Mouse (Mus musculus) heart, adult 2 months (tissue): Measurements from ENCODE around the gene Btbd6. TPM values are rescaled to one million over a fixed set of nuclear protein-coding genes. Genes with fewer than 3 reads are reported as not detected.

ENCODE experiments used
- DNase-seq, 2 experiments: peaks; one replicate each; pipeline ENCODE4 v3.0.0; 2021
- H3K27ac ChIP-seq: fragments of 200-600 bp; 2 replicates; pipeline ENCODE4 v1.8.1; 2022
- H3K27me3 ChIP-seq: fragments of 200-500 bp; 2 replicates; pipeline ENCODE4 v1.6.1; 2012; ENCODE audit warnings: mild to moderate bottlenecking, low read length, inconsistent platforms, mixed read lengths; ENCODE audit not compliant: control insufficient read depth, insufficient read depth
- H3K36me3 ChIP-seq: fragments of 200-500 bp; 2 replicates; pipeline ENCODE4 v1.6.1; 2012; ENCODE audit warnings: low read length, inconsistent platforms; ENCODE audit not compliant: control insufficient read depth, insufficient read depth
- H3K4me1 ChIP-seq: fragments of 200-500 bp; 2 replicates; pipeline ENCODE4 v1.6.1; 2011; ENCODE audit warnings: low read length; ENCODE audit not compliant: control insufficient read depth, insufficient read depth
- H3K4me3 ChIP-seq: fragments of 200-600 bp; 2 replicates; pipeline ENCODE4 v1.8.1; 2022
- H3K79me2 ChIP-seq: fragments of 200-500 bp; replicated peaks from 2 replicates; pipeline ENCODE4 v1.6.1; 2012; ENCODE audit warnings: mild to moderate bottlenecking, inconsistent platforms, low read length, moderate library complexity, mixed read lengths; ENCODE audit not compliant: control insufficient read depth, insufficient read depth
- H3K9ac ChIP-seq: fragments of 200-500 bp; 2 replicates; pipeline ENCODE4 v1.6.1; 2012; ENCODE audit warnings: low read depth, mild to moderate bottlenecking, control low read depth, inconsistent platforms, low read length, mixed read lengths
- CTCF ChIP-seq: fragments of 200-600 bp; IDR thresholded peaks from 2 replicates; pipeline ENCODE4 v1.8.1; 2022; ENCODE audit warnings: antibody characterized with exemption, mild to moderate bottlenecking, moderate library complexity
- EP300 ChIP-seq: fragments of 200-500 bp; IDR thresholded peaks from 2 replicates; pipeline ENCODE4 v1.6.1; 2011; ENCODE audit warnings: low read depth, low read length, control low read depth; ENCODE audit not compliant: insufficient read depth
- POLR2A ChIP-seq: fragments of 200-500 bp; IDR thresholded peaks from 2 replicates; pipeline ENCODE4 v1.6.1; 2011; ENCODE audit warnings: mild to moderate bottlenecking, low read depth, low read length, control low read depth; ENCODE audit not compliant: insufficient read depth
- WGBS: fragments of 180-500 bp; shearing (Covaris S2); methylation state at CpG from one replicate; pipeline ENCODE4 v1.1.7; 2018; 5-methylcytosine and 5-hydroxymethylcytosine counted together
- intact Hi-C: fragments of 180-260 bp; cut with DNase I; formaldehyde crosslinking; loops from one replicate; pipeline ENCODE4 v1.15.1; 2025
- polyA plus RNA-seq: library from polyadenylated mRNA; depleted of rRNA; stranded (reverse); fragments of >200 nt; gene quantifications from 2 replicates; pipeline ENCODE4 v1.2.3, GENCODE M21; 2012
- total RNA-seq, 2 experiments: library from RNA; stranded (reverse); gene quantifications; 2 replicates each; pipeline ENCODE4 v1.2.3; 2021

Btbd6 gene
- total and polyA plus RNA-seq, 3 experiments = 21.8 to 27.4 (median 24.3) TPM

DNA sequence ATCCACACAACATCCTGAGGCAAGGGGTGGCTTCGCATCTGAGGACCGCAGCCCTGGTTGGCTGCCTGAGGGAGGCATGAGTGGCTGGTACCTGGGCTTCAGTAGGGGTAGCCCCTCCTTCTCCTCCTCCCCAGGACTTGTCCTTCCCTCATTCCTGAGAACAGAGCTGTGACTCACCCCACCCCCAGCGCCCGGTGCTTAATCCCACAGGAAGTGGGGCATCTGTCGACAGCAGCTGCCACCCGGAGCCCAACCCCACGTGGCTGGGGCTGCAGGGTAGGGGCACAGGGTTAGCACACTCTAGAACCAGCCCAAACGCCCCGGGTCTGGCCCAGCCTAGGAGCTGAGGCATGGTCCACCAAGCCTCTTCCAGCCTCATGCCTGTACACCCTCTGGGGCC, 38.4 kb upstream of the Btbd6 start:
- H3K4me1 ChIP-seq = peaks cover 6% of the 10 kb centered on the region
- H3K27me3 ChIP-seq = no peaks in the 10 kb centered on the region
- no peaks in the 10 kb centered on the region for H3K36me3 ChIP-seq
- TF ChIP-seq EP300 = no peak
- no peak for TF ChIP-seq CTCF
- TF ChIP-seq POLR2A = no peak
- intact Hi-C loops = no loop called here
- H3K79me2 ChIP-seq = no peaks in the 10 kb centered on the region
- no peak overlapping the region for H3K9ac ChIP-seq
- H3K27ac ChIP-seq = no peak overlapping the region
- 53% methylated on average over 9 of the region's 9 CpGs for WGBS
- DNase-seq = no peak
- no peak overlapping the region for H3K4me3 ChIP-seq

DNA sequence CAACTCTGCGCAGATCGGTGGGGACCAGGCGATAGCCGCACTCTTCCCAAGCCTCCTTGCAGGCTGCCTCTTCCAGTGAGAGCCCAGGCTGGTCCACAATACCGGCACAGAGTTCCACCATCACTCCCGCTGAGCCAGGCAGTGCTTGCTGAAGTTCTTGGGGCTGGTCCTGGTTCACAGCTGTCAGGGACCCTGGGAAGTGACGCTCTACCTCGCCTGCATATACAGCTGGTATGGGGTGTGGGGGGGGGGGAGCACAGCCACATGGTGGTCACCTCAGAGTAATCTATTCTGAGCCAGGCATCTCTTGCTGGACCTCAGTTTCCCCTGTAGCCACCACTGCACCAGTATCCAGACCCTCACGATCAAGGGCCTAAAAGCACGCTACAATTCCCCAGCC, 37.9 kb upstream of the Btbd6 start:
- no peaks in the 10 kb centered on the region for H3K27me3 ChIP-seq
- no peak for DNase-seq
- WGBS = 84% methylated on average over 10 of the region's 10 CpGs
- H3K36me3 ChIP-seq = no peaks in the 10 kb centered on the region
- no peak overlapping the region for H3K4me3 ChIP-seq
- intact Hi-C loops = no loop called here
- no peak for TF ChIP-seq CTCF
- no peak for TF ChIP-seq POLR2A
- TF ChIP-seq EP300 = no peak
- no peak overlapping the region for H3K27ac ChIP-seq
- peaks cover 6% of the 10 kb centered on the region for H3K4me1 ChIP-seq
- H3K79me2 ChIP-seq = no peaks in the 10 kb centered on the region
- H3K9ac ChIP-seq = no peak overlapping the region

DNA sequence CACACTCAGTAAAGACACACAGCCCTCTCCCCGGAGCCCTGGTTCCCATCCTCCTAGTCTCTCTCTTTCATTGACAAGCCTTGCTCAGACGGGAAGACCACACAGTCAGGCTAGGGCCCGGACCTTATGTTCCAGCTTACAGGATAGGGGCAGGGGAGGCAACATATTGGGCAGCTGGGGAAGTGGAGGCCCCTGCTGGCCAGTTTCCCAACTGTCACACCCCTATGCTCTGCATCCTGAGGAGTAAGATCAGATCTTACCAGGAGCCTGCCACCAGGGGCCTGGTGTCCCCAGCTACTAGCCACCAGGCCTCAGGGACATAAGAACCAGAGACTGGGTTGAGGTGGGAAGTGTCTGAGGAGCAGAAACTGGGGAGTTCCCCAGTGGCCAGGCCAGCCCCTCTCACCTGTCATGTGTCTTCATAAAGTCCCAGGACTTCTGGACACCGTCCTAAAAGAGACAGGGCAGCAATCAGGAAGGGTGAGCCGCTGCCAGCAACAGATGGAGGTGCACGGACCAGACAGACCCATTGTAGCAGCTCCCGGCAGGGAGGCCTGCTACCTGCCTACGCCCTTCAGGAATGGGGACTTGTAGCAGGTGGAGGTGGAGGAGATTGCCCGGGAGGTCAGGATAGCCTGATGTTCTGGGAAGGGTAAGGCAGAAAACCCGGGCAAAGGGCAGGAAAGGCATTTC, 37.3 kb upstream of the Btbd6 start:
- peaks cover 6% of the 10 kb centered on the region for H3K4me1 ChIP-seq
- H3K79me2 ChIP-seq = no peaks in the 10 kb centered on the region
- intact Hi-C loops = no loop called here
- no peak for DNase-seq
- H3K27ac ChIP-seq = no peak overlapping the region
- TF ChIP-seq CTCF (peak; percentile 54), POLR2A (no peak)
- H3K4me3 ChIP-seq = no peak overlapping the region
- 73% methylated on average over 10 of the region's 10 CpGs for WGBS
- no peak overlapping the region for H3K9ac ChIP-seq
- H3K36me3 ChIP-seq = no peaks in the 10 kb centered on the region
- no peaks in the 10 kb centered on the region for H3K27me3 ChIP-seq

DNA sequence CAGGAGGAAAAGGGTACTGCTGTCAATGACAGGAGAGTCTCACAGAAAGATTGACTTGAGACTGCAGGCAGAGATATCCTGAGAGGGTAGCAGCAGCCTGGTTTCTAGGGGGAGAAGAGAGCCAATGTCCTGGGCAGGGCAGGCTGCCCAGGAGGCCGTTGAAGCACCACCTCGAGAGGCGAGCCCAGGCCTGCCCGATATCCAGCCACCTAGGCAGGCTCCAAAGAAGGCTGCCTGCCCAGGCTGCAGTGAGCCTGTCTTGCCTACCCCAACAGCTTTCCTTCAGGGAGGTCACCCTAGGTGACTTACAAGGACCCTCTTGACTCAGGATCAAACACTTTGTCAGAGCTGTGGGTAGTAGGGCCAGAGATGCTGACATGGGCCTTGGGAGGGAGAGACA, 36.0 kb upstream of the Btbd6 start:
- intact Hi-C loops = no loop called here
- DNase-seq = no peak
- TF ChIP-seq EP300 (no peak), CTCF (no peak), POLR2A (no peak)
- WGBS = 64% methylated on average over 4 of the region's 4 CpGs
- H3K27ac ChIP-seq = no peak overlapping the region
- no peaks in the 10 kb centered on the region for H3K79me2 ChIP-seq
- no peak overlapping the region for H3K4me3 ChIP-seq
- peaks cover 6% of the 10 kb centered on the region for H3K4me1 ChIP-seq
- H3K36me3 ChIP-seq = no peaks in the 10 kb centered on the region
- H3K9ac ChIP-seq = no peak overlapping the region
- H3K27me3 ChIP-seq = no peaks in the 10 kb centered on the region

DNA sequence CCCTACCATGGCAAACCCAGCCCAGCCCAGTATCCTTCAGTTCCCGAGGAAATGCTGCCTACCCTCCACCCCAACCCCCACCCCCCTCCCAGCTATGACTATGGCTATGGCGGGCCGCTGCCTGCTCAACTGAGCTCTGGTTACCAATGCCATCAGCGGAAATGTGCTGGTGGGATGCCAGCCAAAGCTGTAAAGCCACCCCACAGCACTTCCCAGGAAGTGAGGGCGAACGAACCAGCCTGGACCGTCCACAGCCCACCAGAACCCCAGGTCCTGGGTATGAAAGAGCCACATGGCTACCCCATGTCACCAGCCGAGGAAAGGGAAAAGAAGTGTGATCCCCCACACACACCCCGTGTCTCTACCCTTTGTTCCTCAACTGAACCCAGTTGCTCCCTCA, 35.6 kb upstream of the Btbd6 start:
- H3K79me2 ChIP-seq = no peaks in the 10 kb centered on the region
- no peak overlapping the region for H3K4me3 ChIP-seq
- TF ChIP-seq POLR2A (no peak), EP300 (no peak), CTCF (no peak)
- no peak overlapping the region for H3K9ac ChIP-seq
- H3K27me3 ChIP-seq = no peaks in the 10 kb centered on the region
- intact Hi-C loops = no loop called here
- no peak for DNase-seq
- no peaks in the 10 kb centered on the region for H3K36me3 ChIP-seq
- WGBS = 81% methylated on average over 9 of the region's 9 CpGs
- H3K4me1 ChIP-seq = peaks cover 6% of the 10 kb centered on the region
- no peak overlapping the region for H3K27ac ChIP-seq

DNA sequence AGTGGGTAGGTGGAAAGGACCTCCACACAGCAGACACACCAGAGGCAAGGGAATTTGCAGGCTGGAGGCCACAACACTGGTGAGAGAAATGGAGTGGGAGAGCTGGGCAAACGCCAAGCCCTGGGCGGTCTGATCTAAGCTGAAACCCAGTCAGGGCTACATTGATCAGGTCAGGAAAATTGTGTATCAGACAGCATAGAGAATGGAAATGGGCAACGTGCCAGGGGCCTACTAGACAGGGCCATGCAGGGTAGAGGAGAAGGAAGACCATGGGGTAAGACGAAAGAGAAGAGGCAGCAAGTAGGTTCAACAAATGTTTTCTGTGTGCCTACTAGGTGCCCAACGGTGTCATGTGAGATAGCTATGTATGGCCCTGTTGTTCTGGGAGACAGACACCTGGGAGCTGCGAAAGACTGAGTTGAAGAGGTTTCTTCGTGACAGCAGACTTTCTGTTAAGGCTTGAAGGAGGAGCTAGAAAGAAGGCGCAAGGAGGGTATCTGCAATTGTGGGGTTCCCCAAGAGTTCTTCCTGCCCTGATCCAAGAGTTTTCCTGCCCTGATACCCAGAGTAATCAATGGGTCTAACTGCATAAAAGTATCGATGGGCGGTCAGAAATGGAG, 35.0 kb upstream of the Btbd6 start:
- intact Hi-C loops = no loop called here
- WGBS = 51% methylated on average over 10 of the region's 10 CpGs
- peak overlapping the region; percentile 96 for H3K27ac ChIP-seq
- DNase-seq = no peak
- H3K27me3 ChIP-seq = no peaks in the 10 kb centered on the region
- H3K9ac ChIP-seq = peak overlapping the region; percentile 41; the same call in 1 of the 2 replicates
- H3K4me1 ChIP-seq = peaks cover 6% of the 10 kb centered on the region
- TF ChIP-seq EP300 = no peak
- peak overlapping the region; percentile 89 for H3K4me3 ChIP-seq
- H3K36me3 ChIP-seq = no peaks in the 10 kb centered on the region
- H3K79me2 ChIP-seq = no peaks in the 10 kb centered on the region
